Mouse (Mus musculus) CD4-positive naive resting alpha-beta T cell, adult 76 days (primary cell): ENCODE measurements around the gene Iqcj. TPM values are rescaled to one million over a fixed set of nuclear protein-coding genes. Genes with fewer than 3 reads are reported as not detected.

Experiments used
- total RNA-seq: library from RNA; stranded (reverse); gene quantifications from one replicate; pipeline ENCODE4 v1.2.4, GENCODE M21; 2023

Gene Iqcj
- total RNA-seq, result not detected

GRCm38 (mm10) chr3:67892026-67892705, at the start of gene Iqcj, which contains the start of gene Iqschfp:
Iqcj (plus strand) TSS chr3:67892220.
Iqschfp (plus strand) TSS chr3:67892232.

GRCm38 (mm10) chr3:68064731-68065130, 172.7 kb downstream of the Iqcj start, which contains the start of gene Schip1:
Schip1 (plus strand) TSS chr3:68064802.

Other genes starting within 250 kb of the Iqcj start
- not detected for gene Iqschfp, start within 50 bp of the Iqcj start, total RNA-seq
- gene Schip1, start 172.6 kb downstream of the Iqcj start, total RNA-seq, result 0.26 TPM